Mouse (Mus musculus): ENCODE measurements around the gene Scnn1a. TPM values are rescaled to one million over a fixed set of nuclear protein-coding genes. Genes with fewer than 3 reads are reported as not detected.

Scnn1a gene
- polyA plus RNA-seq, 1 experiment from 2014 or later, result 0.67 TPM

DNA sequence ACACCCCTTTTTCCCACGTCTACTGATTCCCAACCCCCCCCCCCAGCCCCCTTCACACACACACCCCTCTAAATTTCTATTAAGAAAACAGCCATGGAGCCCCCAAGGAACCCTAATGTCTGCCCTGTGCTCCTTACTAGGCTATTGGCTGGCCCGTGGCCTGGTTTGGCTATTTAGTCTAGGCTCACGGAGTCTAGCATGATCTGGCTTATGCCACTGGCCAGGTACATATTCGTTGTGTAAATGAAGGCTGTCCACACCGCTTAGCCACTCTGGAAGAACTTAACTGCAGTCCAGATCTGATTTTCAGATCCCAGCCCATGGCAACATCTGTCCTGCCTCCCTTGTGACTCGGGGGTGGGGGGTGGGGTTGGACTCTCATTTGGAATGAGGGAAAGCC is 5.7 kb upstream of the Scnn1a start:
- ATAC-seq (ENCODE audit: low read depth), result no peak
- H3K27ac ChIP-seq (ENCODE audit: low read depth, low read length), result no peak overlapping the region
- peaks cover 6% of the 10 kb centered on the region; the same call in 1 of the 2 replicates for H3K4me1 ChIP-seq (ENCODE audit: control insufficient read depth, insufficient read depth, low read length)
- no peak overlapping the region for H3K4me2 ChIP-seq (ENCODE audit: low read depth, low read length)
- 74% methylated on average over 6 of the region's 6 CpGs for WGBS
- H3K27me3 ChIP-seq (ENCODE audit: control insufficient read depth, insufficient read depth, low read length), result no peaks in the 10 kb centered on the region
- H3K9me3 ChIP-seq (ENCODE audit: control insufficient read depth, low read length), result no peaks in the 10 kb centered on the region
- H3K36me3 ChIP-seq (ENCODE audit: control insufficient read depth, insufficient read depth, low read length), result no peaks in the 10 kb centered on the region
- no peak overlapping the region for H3K4me3 ChIP-seq (ENCODE audit: low read depth, low read length)
- H3K9ac ChIP-seq (replicated peaks; ENCODE audit: low read depth, low read length), result no peak overlapping the region

DNA sequence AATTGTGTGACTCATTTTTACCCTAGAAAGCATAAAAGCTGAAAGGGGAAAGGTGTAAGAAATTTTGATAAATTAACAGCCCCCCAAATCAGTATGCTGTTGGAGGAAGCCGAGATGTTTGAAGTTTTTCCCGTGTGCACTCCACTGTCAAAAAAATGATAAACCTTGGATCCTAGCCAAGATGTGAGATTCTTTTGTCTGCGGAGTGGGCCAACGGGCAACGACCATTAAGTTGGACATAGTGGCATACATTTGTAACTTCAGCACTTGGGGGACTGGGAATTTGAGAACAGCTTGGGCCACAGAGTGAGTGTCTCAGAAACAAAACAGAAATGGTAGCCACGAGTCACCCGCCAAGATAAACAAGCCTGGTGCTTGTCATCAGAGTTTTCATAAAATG is 3.4 kb upstream of the Scnn1a start:
- H3K4me2 ChIP-seq (ENCODE audit: low read depth, low read length), result no peak overlapping the region
- ATAC-seq (ENCODE audit: low read depth), result no peak
- H3K4me3 ChIP-seq (ENCODE audit: low read depth, low read length), result no peak overlapping the region
- no peaks in the 10 kb centered on the region for H3K9me3 ChIP-seq (ENCODE audit: control insufficient read depth, low read length)
- 79% methylated on average over 7 of the region's 7 CpGs for WGBS
- H3K36me3 ChIP-seq (ENCODE audit: control insufficient read depth, insufficient read depth, low read length), result no peaks in the 10 kb centered on the region
- H3K27ac ChIP-seq (ENCODE audit: low read depth, low read length), result no peak overlapping the region
- H3K4me1 ChIP-seq (ENCODE audit: control insufficient read depth, insufficient read depth, low read length), result peaks cover 6% of the 10 kb centered on the region; the same call in 1 of the 2 replicates
- H3K9ac ChIP-seq (replicated peaks; ENCODE audit: low read depth, low read length), result no peak overlapping the region
- peaks cover 8% of the 10 kb centered on the region for H3K27me3 ChIP-seq (ENCODE audit: control insufficient read depth, insufficient read depth, low read length)

DNA sequence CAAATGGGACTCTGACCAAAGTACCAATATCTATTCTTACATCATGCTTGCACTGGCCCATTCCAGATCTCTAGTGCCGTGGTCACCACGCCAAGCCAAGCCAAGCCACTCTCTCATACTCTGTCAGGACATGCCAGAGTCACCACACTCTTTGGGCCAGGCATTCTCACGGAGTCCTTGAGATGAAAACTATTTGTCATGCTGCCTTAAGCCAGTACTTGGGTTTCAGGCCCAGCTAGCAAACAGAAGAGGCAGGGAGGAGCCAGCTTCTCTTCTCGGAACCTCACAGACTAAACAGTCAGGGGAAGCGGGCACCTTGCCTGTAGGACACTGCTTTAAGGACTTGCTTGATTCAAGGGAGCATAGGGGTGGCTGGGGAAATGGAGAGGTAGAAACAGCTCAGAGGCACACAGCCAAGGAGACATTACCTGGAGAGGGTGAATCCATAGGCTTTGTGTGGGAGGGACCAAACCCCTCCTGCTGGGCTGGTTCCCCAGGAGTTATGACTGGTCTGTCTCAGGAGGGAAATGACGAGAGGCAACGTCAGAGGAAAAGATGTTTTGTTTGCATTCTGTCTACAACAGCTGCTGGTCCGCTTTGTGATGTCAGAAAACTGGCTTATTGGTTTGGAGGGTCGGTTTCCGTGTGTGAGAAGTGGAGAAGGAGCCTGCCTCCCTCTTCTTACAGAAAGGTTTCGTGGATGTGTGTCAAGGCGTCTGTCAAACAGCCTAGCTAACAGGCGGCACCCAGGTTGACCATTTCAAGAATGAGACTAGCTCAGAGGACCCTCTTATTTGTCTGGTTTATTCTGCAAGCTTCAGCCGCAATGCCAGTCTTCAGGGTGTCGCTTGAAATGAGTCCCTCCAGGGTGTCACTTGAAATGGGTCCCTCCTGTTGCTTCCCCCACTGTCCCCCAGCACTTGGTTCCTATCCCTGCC is 1.2 kb upstream of the Scnn1a start:
- Histone ChIP-seq H3K36me3 (ENCODE audit: control insufficient read depth, insufficient read depth, low read length) (no peaks in the 10 kb centered on the region), H3K4me1 (ENCODE audit: control insufficient read depth, insufficient read depth, low read length) (no peaks in the 10 kb centered on the region), H3K9me3 (ENCODE audit: control insufficient read depth, low read length) (no peaks in the 10 kb centered on the region), H3K4me2 (ENCODE audit: low read depth, low read length) (no peak overlapping the region), H3K4me3 (ENCODE audit: low read depth, low read length) (no peak overlapping the region), H3K27ac (ENCODE audit: low read depth, low read length) (no peak overlapping the region), H3K9ac (replicated peaks; ENCODE audit: low read depth, low read length) (no peak overlapping the region), H3K27me3 (ENCODE audit: control insufficient read depth, insufficient read depth, low read length) (peaks cover 8% of the 10 kb centered on the region)
- WGBS, result 70% methylated on average over 15 of the region's 15 CpGs
- ATAC-seq (ENCODE audit: low read depth), result no peak

GRCm38 (mm10) chr6:125319919-125320296 is 551 bp upstream of the Scnn1a start:
- H3K9me3 ChIP-seq (ENCODE audit: control insufficient read depth, low read length), result no peaks in the 10 kb centered on the region
- no peak overlapping the region for H3K4me3 ChIP-seq (ENCODE audit: low read depth, low read length)
- no peak for ATAC-seq (ENCODE audit: low read depth)
- no peaks in the 10 kb centered on the region for H3K36me3 ChIP-seq (ENCODE audit: control insufficient read depth, insufficient read depth, low read length)
- H3K27me3 ChIP-seq (ENCODE audit: control insufficient read depth, insufficient read depth, low read length), result peaks cover 8% of the 10 kb centered on the region
- H3K4me2 ChIP-seq (ENCODE audit: low read depth, low read length), result no peak overlapping the region
- no peaks in the 10 kb centered on the region for H3K4me1 ChIP-seq (ENCODE audit: control insufficient read depth, insufficient read depth, low read length)
- no peak overlapping the region for H3K9ac ChIP-seq (replicated peaks; ENCODE audit: low read depth, low read length)
- H3K27ac ChIP-seq (ENCODE audit: low read depth, low read length), result no peak overlapping the region

- H3K4me2 ChIP-seq (ENCODE audit: low read depth, low read length), result no peak overlapping the region
- WGBS, result 5% methylated on average over 26 of the region's 26 CpGs
- no peaks in the 10 kb centered on the region for H3K36me3 ChIP-seq (ENCODE audit: control insufficient read depth, insufficient read depth, low read length)
- H3K4me1 ChIP-seq (ENCODE audit: control insufficient read depth, insufficient read depth, low read length), result no peaks in the 10 kb centered on the region
- no peak for ATAC-seq (ENCODE audit: low read depth)
- no peaks in the 10 kb centered on the region for H3K9me3 ChIP-seq (ENCODE audit: control insufficient read depth, low read length)
- no peak overlapping the region for H3K4me3 ChIP-seq (ENCODE audit: low read depth, low read length)
- no peak overlapping the region for H3K9ac ChIP-seq (replicated peaks; ENCODE audit: low read depth, low read length)
- H3K27me3 ChIP-seq (ENCODE audit: control insufficient read depth, insufficient read depth, low read length), result peaks cover 8% of the 10 kb centered on the region
- H3K27ac ChIP-seq (ENCODE audit: low read depth, low read length), result no peak overlapping the region
Measured at GRCm38 (mm10) chr6:125321114-125321855, 826 bp downstream of the Scnn1a start.

GRCm38 (mm10) chr6:125322794-125323193 is 2.3 kb downstream of the Scnn1a start:
- no peak overlapping the region for H3K4me2 ChIP-seq (ENCODE audit: low read depth, low read length)
- 47% methylated on average over 13 of the region's 13 CpGs for WGBS
- ATAC-seq (ENCODE audit: low read depth), result no peak

DNA sequence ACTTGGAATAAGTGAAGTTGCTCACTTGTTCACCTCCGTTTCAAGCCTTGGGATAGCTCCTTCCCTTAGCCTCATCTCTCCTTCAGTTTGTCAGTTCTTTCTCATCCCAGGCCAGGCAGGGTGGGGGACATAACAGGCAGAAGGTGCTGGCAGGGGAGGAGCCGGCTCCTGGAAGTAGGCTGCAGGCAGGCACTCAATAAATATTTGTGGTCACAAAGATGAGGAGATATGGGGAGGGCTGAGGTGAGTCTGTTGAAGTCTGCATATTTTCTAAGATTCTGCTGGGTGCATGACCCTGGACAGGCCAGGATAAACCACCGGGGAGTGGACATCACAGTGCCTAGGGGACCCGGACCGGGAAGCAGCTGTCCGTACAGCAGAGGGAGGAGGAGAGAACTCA is 3.1 kb downstream of the Scnn1a start:
- Histone ChIP-seq H3K27me3 (ENCODE audit: control insufficient read depth, insufficient read depth, low read length) (peaks cover 8% of the 10 kb centered on the region), H3K27ac (ENCODE audit: low read depth, low read length) (no peak overlapping the region), H3K4me3 (ENCODE audit: low read depth, low read length) (no peak overlapping the region), H3K9me3 (ENCODE audit: control insufficient read depth, low read length) (no peaks in the 10 kb centered on the region), H3K4me1 (ENCODE audit: control insufficient read depth, insufficient read depth, low read length) (no peaks in the 10 kb centered on the region), H3K9ac (replicated peaks; ENCODE audit: low read depth, low read length) (no peak overlapping the region), H3K36me3 (ENCODE audit: control insufficient read depth, insufficient read depth, low read length) (no peaks in the 10 kb centered on the region), H3K4me2 (ENCODE audit: low read depth, low read length) (no peak overlapping the region)
- no peak for ATAC-seq (ENCODE audit: low read depth)
- 67% methylated on average over 6 of the region's 6 CpGs for WGBS

More at GRCm38 (mm10) chr6:125322794-125323193, 2.3 kb downstream of the Scnn1a start:
- no peak overlapping the region for H3K4me3 ChIP-seq (ENCODE audit: low read depth, low read length)
- no peak overlapping the region for H3K27ac ChIP-seq (ENCODE audit: low read depth, low read length)
- no peaks in the 10 kb centered on the region for H3K4me1 ChIP-seq (ENCODE audit: control insufficient read depth, insufficient read depth, low read length)
- peaks cover 8% of the 10 kb centered on the region for H3K27me3 ChIP-seq (ENCODE audit: control insufficient read depth, insufficient read depth, low read length)
- no peak overlapping the region for H3K9ac ChIP-seq (replicated peaks; ENCODE audit: low read depth, low read length)
- H3K36me3 ChIP-seq (ENCODE audit: control insufficient read depth, insufficient read depth, low read length), result no peaks in the 10 kb centered on the region
- H3K9me3 ChIP-seq (ENCODE audit: control insufficient read depth, low read length), result no peaks in the 10 kb centered on the region

DNA sequence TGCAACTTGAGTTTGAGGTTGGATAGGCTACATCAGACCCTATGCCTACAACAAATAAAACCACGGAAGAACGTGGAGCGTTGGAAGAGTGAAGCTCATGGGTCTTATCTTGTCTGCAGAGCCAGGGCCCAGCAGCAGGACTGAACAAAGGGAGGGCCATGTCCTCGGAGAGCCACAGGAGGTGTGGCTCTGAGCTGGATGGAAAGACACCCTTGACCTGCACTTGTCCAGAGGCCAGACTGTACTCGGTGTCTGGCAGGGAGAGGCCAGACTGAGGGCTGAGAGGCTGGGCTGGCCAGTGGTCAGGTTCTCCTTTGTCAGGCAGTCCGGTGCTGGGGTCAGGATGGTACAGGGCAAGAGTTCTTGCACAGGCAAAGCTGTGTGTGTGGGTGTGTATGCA is 4.9 kb downstream of the Scnn1a start:
- no peak for ATAC-seq (ENCODE audit: low read depth)
- no peak overlapping the region for H3K9ac ChIP-seq (replicated peaks; ENCODE audit: low read depth, low read length)
- H3K27me3 ChIP-seq (ENCODE audit: control insufficient read depth, insufficient read depth, low read length), result peaks cover 8% of the 10 kb centered on the region
- H3K4me3 ChIP-seq (ENCODE audit: low read depth, low read length), result no peak overlapping the region
- no peak overlapping the region for H3K4me2 ChIP-seq (ENCODE audit: low read depth, low read length)
- no peaks in the 10 kb centered on the region for H3K36me3 ChIP-seq (ENCODE audit: control insufficient read depth, insufficient read depth, low read length)
- no peaks in the 10 kb centered on the region for H3K4me1 ChIP-seq (ENCODE audit: control insufficient read depth, insufficient read depth, low read length)
- no peaks in the 10 kb centered on the region for H3K9me3 ChIP-seq (ENCODE audit: control insufficient read depth, low read length)
- H3K27ac ChIP-seq (ENCODE audit: low read depth, low read length), result no peak overlapping the region
- 72% methylated on average over 6 of the region's 6 CpGs for WGBS

GRCm38 (mm10) chr6:125328243-125328642 is 7.8 kb downstream of the Scnn1a start:
- no peak overlapping the region for H3K9ac ChIP-seq (replicated peaks; ENCODE audit: low read depth, low read length)
- ATAC-seq (ENCODE audit: low read depth), result no peak
- H3K27me3 ChIP-seq (ENCODE audit: control insufficient read depth, insufficient read depth, low read length), result no peaks in the 10 kb centered on the region
- H3K9me3 ChIP-seq (ENCODE audit: control insufficient read depth, low read length), result no peaks in the 10 kb centered on the region
- WGBS, result 84% methylated on average over 5 of the region's 5 CpGs
- H3K27ac ChIP-seq (ENCODE audit: low read depth, low read length), result no peak overlapping the region
- no peak overlapping the region for H3K4me2 ChIP-seq (ENCODE audit: low read depth, low read length)
- no peaks in the 10 kb centered on the region for H3K4me1 ChIP-seq (ENCODE audit: control insufficient read depth, insufficient read depth, low read length)
- H3K4me3 ChIP-seq (ENCODE audit: low read depth, low read length), result no peak overlapping the region
- no peaks in the 10 kb centered on the region for H3K36me3 ChIP-seq (ENCODE audit: control insufficient read depth, insufficient read depth, low read length)
